Mouse (Mus musculus): ENCODE results near the gene Olfr462.

- no peak for TF ChIP-seq POLR2A (IDR thresholded peaks at IDR 0.05; ENCODE audit: control insufficient read depth, extremely low read depth, insufficient read depth, low read length, poor library complexity)
- TF ChIP-seq CTCF (IDR thresholded peaks at IDR 0.05; ENCODE audit: borderline replicate concordance, control insufficient read depth, extremely low read depth, insufficient read depth, low read length, poor library complexity) = no peak
Measured at GRCm38 (mm10) chr11:87859273-87859672, 32.8 kb downstream of the Olfr462 start.
